Mouse (Mus musculus): ENCODE data around the gene Tnfrsf25. TPM values are rescaled to one million over a fixed set of nuclear protein-coding genes. Genes with fewer than 3 reads are reported as not detected.

The Tnfrsf25 gene
- polyA plus RNA-seq, 1 experiment = 19.9 TPM

DNA sequence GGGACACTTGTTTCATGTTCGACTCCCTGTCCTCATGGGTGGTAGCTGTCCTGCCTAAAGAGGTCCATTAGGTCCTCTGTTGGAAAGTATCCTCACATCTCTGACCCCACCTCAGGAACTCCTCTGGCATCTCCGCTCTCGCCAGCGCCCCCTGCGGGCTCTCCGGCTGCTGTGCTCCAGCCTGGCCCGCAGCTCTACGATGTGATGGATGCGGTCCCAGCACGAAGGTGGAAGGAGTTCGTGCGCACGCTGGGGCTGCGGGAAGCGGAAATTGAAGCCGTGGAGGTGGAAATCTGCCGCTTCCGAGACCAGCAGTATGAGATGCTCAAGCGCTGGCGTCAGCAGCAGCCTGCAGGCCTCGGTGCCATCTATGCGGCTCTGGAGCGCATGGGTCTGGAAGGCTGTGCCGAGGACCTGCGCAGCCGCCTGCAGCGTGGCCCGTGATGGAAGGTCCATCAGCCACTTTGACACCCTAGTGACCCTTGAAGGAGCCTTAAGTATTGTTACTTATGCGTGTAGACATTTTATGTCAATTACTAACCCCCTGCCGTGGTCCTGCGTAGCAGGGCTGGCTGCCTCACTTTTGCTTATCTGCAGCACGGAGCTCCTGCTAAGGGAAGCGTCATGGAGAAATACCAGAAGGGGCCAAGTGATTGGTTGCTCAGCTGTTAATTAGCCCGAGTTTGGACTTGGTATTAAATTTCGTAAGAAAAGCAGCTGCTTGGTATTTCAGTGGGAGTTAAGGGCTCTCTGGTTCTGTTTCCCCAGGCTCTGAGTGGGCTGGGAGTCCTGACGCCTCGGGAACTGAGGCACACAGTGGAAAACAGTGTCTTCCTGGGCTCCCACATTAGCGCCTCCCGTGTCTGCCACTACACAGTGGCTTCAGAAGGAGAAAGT, 3.9 kb downstream of the Tnfrsf25 start:
- TF ChIP-seq CTCF (IDR thresholded peaks at IDR 0.05; ENCODE audit: borderline replicate concordance, control insufficient read depth, extremely low read depth, insufficient read depth, low read length, poor library complexity) = 0 out of 2 replicates have a peak, but pooled peaks have one; percentile 33
- TF ChIP-seq POLR2A (IDR thresholded peaks at IDR 0.05; ENCODE audit: control insufficient read depth, extremely low read depth, insufficient read depth, low read length, poor library complexity) = no peak
- no peak overlapping the region for H3K27ac ChIP-seq (ENCODE audit: control insufficient read depth, insufficient read depth, low read length)
- no peak overlapping the region for H3K4me3 ChIP-seq (ENCODE audit: control insufficient read depth, insufficient read depth, low read length)
- no peak for DNase-seq
- H3K4me1 ChIP-seq (replicated peaks; ENCODE audit: control insufficient read depth, insufficient read depth, low read length) = peaks cover 38% of the 10 kb centered on the region
- no peaks in the 10 kb centered on the region for H3K36me3 ChIP-seq (ENCODE audit: control insufficient read depth, insufficient read depth, low read length)
- 59% methylated on average over 39 of the region's 39 CpGs for WGBS
- peaks cover 7% of the 10 kb centered on the region; the same call in 1 of the 2 replicates for H3K27me3 ChIP-seq (ENCODE audit: control insufficient read depth, insufficient read depth, low read length)

DNA sequence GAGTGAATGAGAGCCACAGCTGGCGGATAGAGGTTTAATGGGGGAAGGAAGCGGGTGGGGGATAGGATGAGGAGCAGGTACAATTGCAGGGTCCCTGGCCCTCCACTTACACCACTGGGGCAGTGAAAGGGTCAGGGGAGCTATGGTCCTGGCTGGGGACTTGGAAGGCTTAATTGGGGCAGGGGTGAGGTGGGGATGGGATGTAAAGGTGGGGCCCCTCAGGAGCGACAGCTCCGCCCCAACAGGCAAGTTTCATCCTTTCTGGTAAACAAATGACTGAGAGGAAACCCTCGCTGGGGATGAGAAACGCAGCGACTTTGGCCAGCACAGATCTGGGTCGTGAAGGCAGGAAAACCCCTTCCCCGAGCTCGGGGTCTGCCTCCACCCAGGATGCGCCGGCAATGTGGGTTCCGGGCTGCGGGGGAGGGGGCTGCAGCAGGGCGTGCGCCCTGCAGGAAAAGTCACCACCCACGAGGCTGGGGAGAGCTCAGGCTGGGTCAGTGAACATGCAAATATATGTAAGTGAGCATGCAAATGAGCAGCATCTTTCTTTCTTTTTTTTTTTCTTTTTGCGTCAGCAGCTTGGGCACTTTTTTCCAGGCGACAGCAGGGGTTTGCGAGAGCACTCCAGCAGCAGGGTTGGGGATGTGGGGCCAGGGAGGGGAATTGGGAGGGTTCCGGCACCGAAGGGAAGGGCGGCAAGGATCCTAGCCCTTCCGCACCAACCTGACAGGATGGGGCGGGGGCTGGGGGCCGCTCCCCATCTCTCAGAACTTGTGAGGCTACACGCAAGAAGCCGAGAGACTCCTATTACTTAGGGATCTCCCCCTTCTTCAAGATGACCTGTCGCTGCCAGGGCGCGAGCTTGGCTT, 4.8 kb downstream of the Tnfrsf25 start:
- Histone ChIP-seq H3K27me3 (ENCODE audit: control insufficient read depth, insufficient read depth, low read length) (peaks cover 7% of the 10 kb centered on the region; the same call in 1 of the 2 replicates), H3K4me1 (replicated peaks; ENCODE audit: control insufficient read depth, insufficient read depth, low read length) (peaks cover 46% of the 10 kb centered on the region), H3K27ac (ENCODE audit: control insufficient read depth, insufficient read depth, low read length) (peak overlapping the region; percentile 13; the same call in 1 of the 2 replicates), H3K4me3 (ENCODE audit: control insufficient read depth, insufficient read depth, low read length) (peak overlapping the region; percentile 37), H3K36me3 (ENCODE audit: control insufficient read depth, insufficient read depth, low read length) (no peaks in the 10 kb centered on the region)
- TF ChIP-seq POLR2A (IDR thresholded peaks at IDR 0.05; ENCODE audit: control insufficient read depth, extremely low read depth, insufficient read depth, low read length, poor library complexity) (no peak), CTCF (IDR thresholded peaks at IDR 0.05; ENCODE audit: borderline replicate concordance, control insufficient read depth, extremely low read depth, insufficient read depth, low read length, poor library complexity) (no peak)
- peak; percentile 45 for DNase-seq
- 6% methylated on average over 31 of the region's 31 CpGs for WGBS

DNA sequence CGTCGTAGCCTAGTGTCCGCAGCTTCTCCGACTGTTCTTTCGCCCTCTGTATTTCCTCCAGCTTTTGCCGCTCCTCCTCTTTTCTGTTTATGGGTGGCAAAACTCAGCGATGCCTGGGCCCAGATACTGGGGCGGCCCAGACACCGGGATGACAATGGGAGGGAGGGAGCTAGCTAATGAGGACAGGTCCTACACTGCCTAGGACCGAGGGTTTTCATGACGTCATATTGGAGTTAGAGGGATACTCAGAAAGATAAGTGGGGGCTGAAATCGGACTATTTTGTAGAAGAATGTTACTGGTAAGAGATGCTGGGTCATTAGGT, 5.4 kb downstream of the Tnfrsf25 start:
- no peak for DNase-seq
- Histone ChIP-seq H3K4me3 (ENCODE audit: control insufficient read depth, insufficient read depth, low read length) (peak overlapping the region; percentile 37), H3K4me1 (replicated peaks; ENCODE audit: control insufficient read depth, insufficient read depth, low read length) (peaks cover 43% of the 10 kb centered on the region), H3K36me3 (ENCODE audit: control insufficient read depth, insufficient read depth, low read length) (no peaks in the 10 kb centered on the region), H3K27me3 (ENCODE audit: control insufficient read depth, insufficient read depth, low read length) (peaks cover 10% of the 10 kb centered on the region; the same call in 1 of the 2 replicates), H3K27ac (ENCODE audit: control insufficient read depth, insufficient read depth, low read length) (peak overlapping the region; percentile 13; the same call in 1 of the 2 replicates)
- TF ChIP-seq POLR2A (IDR thresholded peaks at IDR 0.05; ENCODE audit: control insufficient read depth, extremely low read depth, insufficient read depth, low read length, poor library complexity) = no peak
- TF ChIP-seq CTCF (IDR thresholded peaks at IDR 0.05; ENCODE audit: borderline replicate concordance, control insufficient read depth, extremely low read depth, insufficient read depth, low read length, poor library complexity) = no peak
- 5% methylated on average over 12 of the region's 12 CpGs for WGBS

DNA sequence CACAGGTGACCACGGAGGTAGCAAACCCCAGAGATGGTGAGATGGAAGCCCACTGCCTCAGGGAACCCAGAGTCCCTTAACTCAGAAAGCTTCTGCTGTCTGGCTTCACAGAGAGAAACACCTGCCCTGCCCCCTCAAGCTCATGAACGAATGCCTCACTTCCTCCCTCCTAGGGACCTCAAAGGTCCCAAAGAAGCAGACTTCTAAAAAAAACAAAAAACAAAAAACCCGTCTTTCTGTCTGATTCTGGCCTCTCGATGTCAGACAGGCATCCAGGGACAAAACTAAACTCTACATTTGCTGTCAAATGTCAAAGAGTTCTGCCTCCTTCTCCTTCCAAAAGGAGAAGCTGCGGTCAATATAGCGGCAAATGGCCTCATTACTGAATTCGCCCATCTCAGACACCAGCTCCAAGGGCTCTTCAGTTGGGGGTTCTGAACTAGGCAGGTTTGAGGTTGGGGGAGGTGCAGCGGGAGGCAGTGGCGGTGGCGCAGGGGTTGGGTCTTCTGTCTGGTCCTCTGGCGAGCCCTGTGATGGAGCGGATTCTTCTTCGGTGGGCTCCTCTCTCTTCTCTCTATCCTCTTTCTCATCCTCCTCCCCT, 8.7 kb downstream of the Tnfrsf25 start:
- Histone ChIP-seq H3K36me3 (ENCODE audit: control insufficient read depth, insufficient read depth, low read length) (no peaks in the 10 kb centered on the region), H3K27ac (ENCODE audit: control insufficient read depth, insufficient read depth, low read length) (peak overlapping the region; percentile 56)

DNA sequence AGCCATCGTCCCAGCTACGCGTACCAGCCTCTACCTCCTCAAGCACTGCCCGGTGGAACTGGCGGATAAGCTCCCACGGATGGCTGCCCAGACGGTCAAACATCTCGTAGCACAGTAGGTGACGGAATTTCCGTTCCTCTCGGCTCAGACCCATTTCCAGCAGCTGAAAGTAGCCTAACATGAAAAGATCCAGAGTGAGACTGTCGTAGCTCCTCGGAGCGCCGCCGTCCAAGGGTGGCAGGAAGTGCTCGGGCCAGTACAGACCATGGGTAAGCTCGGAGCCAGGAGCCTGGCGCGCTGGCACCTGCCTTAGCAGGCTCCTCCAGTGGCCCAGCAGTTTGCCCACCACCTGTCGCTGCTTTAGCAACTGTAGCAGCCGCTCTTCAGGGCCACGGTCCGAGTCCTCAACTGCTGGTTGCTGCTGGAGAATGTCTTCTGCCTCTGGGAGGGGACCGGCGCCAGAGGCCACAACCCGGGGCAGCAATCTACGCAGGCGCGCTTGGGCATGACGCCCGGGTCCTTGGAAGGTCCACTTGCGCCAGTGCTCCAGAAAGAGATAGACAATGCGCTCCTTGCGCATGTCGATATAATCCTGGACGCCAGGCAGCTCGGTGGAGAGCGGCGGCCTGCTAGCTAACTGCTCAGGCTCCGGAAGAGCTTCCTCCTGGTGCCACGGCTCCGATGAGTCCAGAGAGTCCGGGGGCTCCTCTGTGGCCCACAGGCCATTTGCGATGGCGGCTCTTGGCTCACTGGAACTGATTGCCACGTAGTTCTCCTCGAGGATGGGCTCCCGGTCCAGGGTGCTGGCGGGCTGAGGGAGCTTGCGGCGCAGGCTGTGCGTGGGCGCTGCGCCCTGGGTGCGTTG, 9.7 kb downstream of the Tnfrsf25 start:
- peaks cover 31% of the 10 kb centered on the region for H3K4me1 ChIP-seq (replicated peaks; ENCODE audit: control insufficient read depth, insufficient read depth, low read length)
- no peaks in the 10 kb centered on the region for H3K36me3 ChIP-seq (ENCODE audit: control insufficient read depth, insufficient read depth, low read length)
- H3K27me3 ChIP-seq (ENCODE audit: control insufficient read depth, insufficient read depth, low read length) = peaks cover 18% of the 10 kb centered on the region; the same call in 1 of the 2 replicates
- TF ChIP-seq CTCF (IDR thresholded peaks at IDR 0.05; ENCODE audit: borderline replicate concordance, control insufficient read depth, extremely low read depth, insufficient read depth, low read length, poor library complexity) (no peak), POLR2A (IDR thresholded peaks at IDR 0.05; ENCODE audit: control insufficient read depth, extremely low read depth, insufficient read depth, low read length, poor library complexity) (0 out of 2 replicates have a peak, but pooled peaks have one; percentile 18)
- DNase-seq = no peak
- whole genome bisulfite sequencing = 7% methylated on average over 56 of the region's 56 CpGs
- H3K4me3 ChIP-seq (ENCODE audit: control insufficient read depth, insufficient read depth, low read length) = peak overlapping the region; percentile 49
- H3K27ac ChIP-seq (ENCODE audit: control insufficient read depth, insufficient read depth, low read length) = peak overlapping the region; percentile 56; the same call in 1 of the 2 replicates

More for the DNA sequence above, 8.7 kb downstream of the Tnfrsf25 start:
- Histone ChIP-seq H3K4me3 (ENCODE audit: control insufficient read depth, insufficient read depth, low read length) (peak overlapping the region; percentile 49), H3K27me3 (ENCODE audit: control insufficient read depth, insufficient read depth, low read length) (peaks cover 18% of the 10 kb centered on the region; the same call in 1 of the 2 replicates), H3K4me1 (replicated peaks; ENCODE audit: control insufficient read depth, insufficient read depth, low read length) (peaks cover 36% of the 10 kb centered on the region)
- no peak for DNase-seq
- TF ChIP-seq POLR2A (IDR thresholded peaks at IDR 0.05; ENCODE audit: control insufficient read depth, extremely low read depth, insufficient read depth, low read length, poor library complexity) (no peak), CTCF (IDR thresholded peaks at IDR 0.05; ENCODE audit: borderline replicate concordance, control insufficient read depth, extremely low read depth, insufficient read depth, low read length, poor library complexity) (no peak)
- whole genome bisulfite sequencing = 4% methylated on average over 13 of the region's 13 CpGs
